Mouse (Mus musculus) left cerebral cortex, adult 2 months (tissue): ENCODE data around the gene Mmgt2. TPM values are rescaled to one million over a fixed set of nuclear protein-coding genes. Genes with fewer than 3 reads are reported as not detected.
A peak's percentile ranks its signal among the peaks of the same experiment; 100 is the strongest.

Experiments
- DNase-seq, 2 experiments: peaks; one replicate each; pipeline ENCODE4 v3.0.0; 2021 to 2022; ENCODE audit warnings: low spot score in 2 of 2, mixed read lengths in 1 of 2; ENCODE audit errors: extremely low spot score in 1 of 2
- H3K27ac ChIP-seq: fragments of 200-600 bp; 2 replicates; pipeline ENCODE4 v1.8.1; 2022
- H3K4me3 ChIP-seq: fragments of 200-600 bp; 2 replicates; pipeline ENCODE4 v1.8.1; 2022
- CTCF ChIP-seq: fragments of 200-600 bp; IDR thresholded peaks from 2 replicates; pipeline ENCODE4 v1.8.1; 2022; ENCODE audit warnings: antibody characterized with exemption, mild to moderate bottlenecking, moderate library complexity
- intact Hi-C: fragments of 180-260 bp; cut with DNase I; formaldehyde crosslinking; loops from one replicate; pipeline ENCODE4 v1.15.1; 2025
- total RNA-seq, 2 experiments: library from RNA; stranded (reverse); gene quantifications; 2 replicates each; pipeline ENCODE4 v1.2.3; 2021

The Mmgt2 gene
- total RNA-seq, 2 experiments from 2014 or later: 21.5 to 28.4 TPM

DNA sequence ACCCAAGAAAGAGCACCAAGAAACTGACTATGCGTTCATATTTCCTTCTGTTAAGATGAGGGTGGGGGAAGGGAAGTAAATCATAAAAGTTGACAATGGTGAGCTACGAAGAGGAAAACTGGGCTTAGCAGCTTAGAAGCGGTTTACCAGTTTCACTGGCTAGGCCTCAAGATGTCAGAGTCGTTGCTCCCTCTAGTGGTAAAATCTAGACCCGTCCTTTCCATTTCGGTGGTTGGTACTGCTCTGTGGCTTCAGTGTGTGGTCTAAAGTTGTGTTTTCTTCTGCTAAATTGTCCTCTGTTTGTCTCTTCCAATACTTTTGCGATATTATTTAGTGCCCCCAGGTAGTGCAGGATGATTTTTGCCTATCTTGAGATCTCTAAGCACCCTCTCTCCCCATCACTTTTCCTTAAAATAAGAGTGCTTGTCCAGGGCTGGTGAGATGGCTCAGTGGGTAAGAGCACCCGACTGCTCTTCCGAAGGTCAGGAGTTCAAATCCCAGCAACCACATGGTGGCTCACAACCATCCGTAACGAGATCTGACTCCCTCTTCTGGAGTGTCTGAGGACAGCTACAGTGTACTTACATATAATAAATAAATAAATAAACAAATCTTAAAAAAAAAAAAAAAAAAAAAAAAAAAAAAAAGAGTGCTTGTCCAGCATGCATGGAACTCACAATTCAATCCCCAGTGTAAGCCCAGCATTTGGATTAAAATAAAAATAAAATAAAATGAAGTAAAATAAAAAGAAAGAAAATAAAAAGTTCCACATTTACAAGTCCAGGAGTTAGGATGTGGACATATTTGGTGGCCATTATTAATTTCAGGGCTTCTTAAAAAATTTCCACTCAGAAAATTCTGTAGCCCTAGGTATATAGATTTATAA, 45.1 kb downstream of the Mmgt2 start:
- intact Hi-C loops: loop anchor here (5.0 kb wide), 1 partner anchor 81 kb away; no protein-coding TSS in a partner anchor
- peak in 1 of 2 experiments; percentile 20 for DNase-seq
- Histone ChIP-seq H3K27ac (no peak overlapping the region), H3K4me3 (no peak overlapping the region)
- peak; percentile 86 for TF ChIP-seq CTCF

DNA sequence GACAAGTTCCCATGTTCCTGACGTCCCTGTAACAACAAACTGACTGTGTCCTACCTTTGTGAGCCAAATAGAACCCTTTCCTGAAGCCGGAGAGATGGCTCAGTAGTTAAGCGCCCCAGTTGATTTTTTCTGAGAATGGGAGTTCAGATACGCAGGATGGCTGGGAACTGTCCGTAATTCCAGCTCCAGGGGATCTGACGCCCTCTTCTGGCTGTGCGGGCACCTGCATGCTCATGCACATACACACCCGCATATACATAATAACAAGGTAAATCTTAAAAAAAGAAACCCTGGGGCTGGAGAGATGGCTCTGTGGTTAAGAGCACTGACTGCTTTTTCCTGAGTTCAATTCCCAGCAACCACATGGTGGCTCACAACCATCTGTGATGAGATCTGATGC, 46.7 kb downstream of the Mmgt2 start:
- no peak overlapping the region for H3K27ac ChIP-seq
- intact Hi-C loops: no loop called here
- no peak overlapping the region for H3K4me3 ChIP-seq
- no peak for DNase-seq
- TF ChIP-seq CTCF: peak; percentile 1

DNA sequence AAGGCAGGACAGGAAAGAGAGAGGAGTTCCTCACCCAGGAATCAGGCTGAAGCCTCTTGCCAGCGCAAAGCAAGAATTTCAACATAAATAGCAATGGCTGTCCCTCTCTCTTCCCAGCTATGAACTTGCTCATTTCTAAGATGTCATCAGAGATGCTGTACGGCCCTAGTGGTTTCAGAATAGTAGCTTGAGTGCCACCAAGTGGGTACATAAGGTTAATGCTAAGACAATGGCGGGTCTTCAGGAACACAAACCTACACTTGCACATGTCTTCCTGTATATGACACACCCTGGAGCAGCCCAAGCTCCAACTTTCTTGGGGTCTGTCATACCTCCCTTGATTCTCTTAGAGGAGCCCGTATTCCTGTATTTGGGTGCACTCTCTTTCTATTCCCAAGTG, 51.3 kb downstream of the Mmgt2 start:
- Histone ChIP-seq H3K4me3 (no peak overlapping the region), H3K27ac (no peak overlapping the region)
- TF ChIP-seq CTCF: no peak
- no peak for DNase-seq
- intact Hi-C loops: no loop called here

DNA sequence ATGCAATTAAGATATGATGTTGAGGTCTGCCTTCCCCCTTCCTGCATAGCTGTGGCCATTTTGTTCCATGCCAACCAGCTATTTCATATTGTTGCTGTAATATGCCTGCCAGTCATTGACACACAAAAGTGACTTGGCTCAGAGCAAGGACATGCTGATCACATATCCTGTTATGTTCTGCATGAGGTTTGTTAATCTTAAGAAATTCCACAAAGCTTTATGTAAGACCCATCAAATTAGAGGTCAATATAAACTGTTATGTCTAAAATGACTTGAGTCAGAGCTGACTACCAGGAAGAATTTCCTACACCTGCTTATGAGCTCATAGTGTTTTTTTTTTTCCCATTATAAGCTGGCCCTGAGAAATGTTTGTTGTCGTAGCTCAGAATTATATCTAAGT, 52.8 kb downstream of the Mmgt2 start:
- TF ChIP-seq CTCF: no peak
- no peak overlapping the region for H3K27ac ChIP-seq
- DNase-seq: no peak
- intact Hi-C loops: no loop called here
- H3K4me3 ChIP-seq: no peak overlapping the region

DNA sequence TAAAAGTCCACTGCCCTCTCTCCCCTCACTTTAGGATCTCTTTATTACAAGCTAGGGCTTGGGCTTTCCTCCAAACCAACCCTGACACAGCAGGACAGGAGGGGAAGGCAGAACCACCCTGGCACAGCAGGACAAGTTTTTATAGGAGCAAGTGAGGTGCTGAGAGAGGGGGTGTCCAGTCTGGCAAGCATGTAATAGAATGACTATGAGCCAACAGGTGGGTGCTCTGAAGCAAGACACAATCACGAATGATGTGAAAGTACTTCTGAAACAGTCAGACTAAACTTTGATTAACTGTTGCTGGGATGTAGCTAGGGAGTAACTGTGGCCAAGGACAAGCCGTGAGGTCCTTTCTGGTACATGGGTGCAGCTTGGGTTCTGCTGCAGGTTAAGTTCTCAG, 57.7 kb downstream of the Mmgt2 start:
- Histone ChIP-seq H3K4me3 (no peak overlapping the region), H3K27ac (no peak overlapping the region)
- DNase-seq: no peak
- intact Hi-C loops: no loop called here
- TF ChIP-seq CTCF: no peak

DNA sequence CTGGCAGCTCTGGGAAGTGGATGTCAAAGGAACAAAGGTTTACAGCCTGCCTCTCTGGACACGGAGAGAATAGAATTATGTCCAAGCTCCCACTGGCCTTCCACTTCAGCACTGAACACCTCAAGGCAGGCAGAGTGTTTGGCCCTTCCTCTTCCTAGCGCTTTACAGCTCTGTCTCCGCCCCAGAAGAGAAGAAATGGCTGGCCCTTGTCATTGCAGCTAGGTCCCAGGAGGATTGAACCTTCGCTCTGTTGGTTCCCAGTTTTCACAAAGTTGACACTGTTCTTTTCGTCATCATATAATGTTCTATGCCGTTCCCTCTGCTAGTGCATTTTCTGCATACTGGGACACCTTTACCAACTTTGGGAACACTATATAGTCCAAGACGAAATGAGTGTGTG, 59.8 kb downstream of the Mmgt2 start:
- no peak for TF ChIP-seq CTCF
- no peak for DNase-seq
- intact Hi-C loops: no loop called here
- Histone ChIP-seq H3K4me3 (no peak overlapping the region), H3K27ac (no peak overlapping the region)

DNA sequence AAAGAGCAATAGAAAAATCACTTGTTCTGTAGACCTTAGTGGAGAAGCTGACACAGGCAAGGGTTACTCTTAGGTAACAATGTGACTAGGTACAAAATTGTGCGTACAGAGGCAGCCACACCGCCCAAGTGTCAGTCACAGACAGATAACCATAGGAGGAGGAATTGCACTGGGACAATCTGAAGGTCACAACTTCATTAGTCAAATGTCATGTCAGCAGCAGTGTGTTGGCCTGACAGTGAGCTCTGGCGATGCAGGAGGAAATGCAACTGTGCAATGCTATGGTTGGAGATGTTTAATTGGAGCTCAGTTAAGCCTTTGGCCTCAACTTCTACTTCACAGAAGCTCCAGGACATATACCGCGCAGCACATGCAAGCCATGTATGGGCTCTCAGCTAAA, 62.2 kb downstream of the Mmgt2 start:
- Histone ChIP-seq H3K27ac (no peak overlapping the region), H3K4me3 (no peak overlapping the region)
- DNase-seq: no peak
- intact Hi-C loops: no loop called here
- no peak for TF ChIP-seq CTCF

Other genes with a start within 250 kb of the Mmgt2 start
- gene Pigl, start 190.2 kb upstream of the Mmgt2 start, total RNA-seq: 1 to 10 TPM; 6.4 to 6.8 TPM
- gene Ncor1, start 190.1 kb upstream of the Mmgt2 start, total RNA-seq: 100 to 1,000 TPM; 267 to 299 TPM
- 10 to 100 TPM; 34.6 to 41.0 TPM for gene Cenpv, start 109.4 kb upstream of the Mmgt2 start, total RNA-seq
- gene Ubb, start 97.5 kb upstream of the Mmgt2 start, total RNA-seq: 1,000 to 10,000 TPM; 1,603 to 1,693 TPM
- gene Trpv2, start 74.2 kb upstream of the Mmgt2 start, total RNA-seq: 10 to 100 TPM; 17.1 to 18.7 TPM
- 10 to 100 TPM; 20.0 to 24.9 TPM for gene Lrrc75a, start 141 bp upstream of the Mmgt2 start, total RNA-seq
- 10 to 100 TPM; 16.2 to 17.3 TPM for gene Zfp287, start 83.2 kb downstream of the Mmgt2 start, total RNA-seq
- gene Gm10428, start 104.4 kb downstream of the Mmgt2 start, total RNA-seq: not detected
- 10 to 100 TPM; 26.8 to 29.0 TPM for gene Zfp286, start 140.8 kb downstream of the Mmgt2 start, total RNA-seq
- 1 to 10 TPM; 2.4 to 4.0 TPM for gene Trim16, start 171.6 kb downstream of the Mmgt2 start, total RNA-seq
- gene Fbxw10, start 198.4 kb downstream of the Mmgt2 start, total RNA-seq: 1 to 10 TPM in 1 of 2 experiments, under 1 TPM in 1; 0.96 to 1.2 TPM
- 10 to 100 TPM; 29.2 to 31.4 TPM for gene Tvp23b, start 230.8 kb downstream of the Mmgt2 start, total RNA-seq